Mouse (Mus musculus) forebrain, embryonic 15.5 days (tissue): ENCODE results near the gene Cavin2. TPM values are rescaled to one million over a fixed set of nuclear protein-coding genes. Genes with fewer than 3 reads are reported as not detected.
A peak's percentile ranks its signal among the peaks of the same experiment; 100 is the strongest.

ENCODE experiments used
- ATAC-seq: fragments of 200-750 bp; cut with Nextera tagmentation; replicated peaks from 2 replicates; pipeline ENCODE4 v1.8.0; 2017; ENCODE audit warnings: mild to moderate bottlenecking, moderate TSS enrichment, moderate library complexity
- H3K27ac ChIP-seq: fragments of 300-500 bp; sonication (generic); replicated peaks from 2 replicates; pipeline ENCODE4 v1.5.1; 2015; ENCODE audit warnings: mild to moderate bottlenecking, inconsistent platforms
- H3K27me3 ChIP-seq: fragments of 300-500 bp; sonication (generic); 2 replicates; pipeline ENCODE4 v1.6.1; 2015; ENCODE audit warnings: inconsistent platforms
- H3K36me3 ChIP-seq: fragments of 300-500 bp; sonication (generic); 2 replicates; pipeline ENCODE4 v1.6.1; 2015; ENCODE audit warnings: mild to moderate bottlenecking, inconsistent platforms
- H3K4me1 ChIP-seq: fragments of 300-500 bp; sonication (generic); 2 replicates; pipeline ENCODE4 v1.6.1; 2015; ENCODE audit warnings: inconsistent platforms
- H3K4me2 ChIP-seq: fragments of 300-500 bp; sonication (generic); replicated peaks from 2 replicates; pipeline ENCODE4 v1.6.1; 2015; ENCODE audit warnings: mild to moderate bottlenecking, inconsistent platforms
- H3K4me3 ChIP-seq: fragments of 300-500 bp; sonication (generic); 2 replicates; pipeline ENCODE4 v1.5.1; 2015; ENCODE audit warnings: mild to moderate bottlenecking, inconsistent platforms
- H3K9ac ChIP-seq: fragments of 300-500 bp; sonication (generic); replicated peaks from 2 replicates; pipeline ENCODE4 v1.6.1; 2015; ENCODE audit warnings: mild to moderate bottlenecking, inconsistent platforms
- H3K9me3 ChIP-seq: fragments of 300-500 bp; sonication (generic); 2 replicates; pipeline ENCODE4 v1.6.1; 2016; ENCODE audit warnings: inconsistent platforms
- WGBS: fragments of 180-500 bp; shearing (Covaris S2); methylation state at CpG from one replicate; pipeline ENCODE4 v1.1.7; 2015; ENCODE audit warnings: mixed read lengths; 5-methylcytosine and 5-hydroxymethylcytosine counted together
- polyA plus RNA-seq: library from polyadenylated mRNA; unstranded; fragments of >200 nt; fragmentation: Nextera tagmentation; extraction: Ambion mirVana; gene quantifications from 2 replicates; pipeline ENCODE4 v1.2.1, GENCODE M21; 2015

Cavin2 gene
- polyA plus RNA-seq, 1 experiment from 2014 or later, result 5.8 TPM

DNA sequence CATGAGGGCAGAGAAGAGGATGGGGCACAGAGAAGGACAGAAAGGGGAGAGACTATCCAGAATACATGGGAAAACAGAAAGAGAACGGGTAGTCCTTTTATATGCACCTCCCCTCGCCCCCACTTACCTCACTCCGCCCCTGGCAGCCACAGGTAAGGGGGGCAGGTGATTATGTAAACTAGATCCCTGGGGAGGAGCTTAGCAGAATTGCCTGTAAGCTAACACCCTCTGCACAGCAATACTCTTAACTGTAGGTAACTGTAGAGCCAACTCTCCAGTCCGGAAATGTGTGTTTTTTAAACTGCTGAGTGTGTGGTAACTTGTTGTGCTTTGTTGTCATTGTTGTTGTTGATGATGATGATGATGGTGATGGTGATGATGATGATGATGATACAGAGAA is 17.1 kb upstream of the Cavin2 start:
- no peaks in the 10 kb centered on the region for H3K9me3 ChIP-seq
- no peak overlapping the region for H3K4me2 ChIP-seq
- no peak overlapping the region for H3K27ac ChIP-seq
- WGBS, result 55% methylated on average over 4 of the region's 4 CpGs
- no peak overlapping the region for H3K4me3 ChIP-seq
- no peak for ATAC-seq
- H3K27me3 ChIP-seq, result peaks cover 3% of the 10 kb centered on the region; the same call in 1 of the 2 replicates
- no peak overlapping the region for H3K9ac ChIP-seq
- peaks cover 8% of the 10 kb centered on the region; the same call in 1 of the 2 replicates for H3K4me1 ChIP-seq
- H3K36me3 ChIP-seq, result no peaks in the 10 kb centered on the region

DNA sequence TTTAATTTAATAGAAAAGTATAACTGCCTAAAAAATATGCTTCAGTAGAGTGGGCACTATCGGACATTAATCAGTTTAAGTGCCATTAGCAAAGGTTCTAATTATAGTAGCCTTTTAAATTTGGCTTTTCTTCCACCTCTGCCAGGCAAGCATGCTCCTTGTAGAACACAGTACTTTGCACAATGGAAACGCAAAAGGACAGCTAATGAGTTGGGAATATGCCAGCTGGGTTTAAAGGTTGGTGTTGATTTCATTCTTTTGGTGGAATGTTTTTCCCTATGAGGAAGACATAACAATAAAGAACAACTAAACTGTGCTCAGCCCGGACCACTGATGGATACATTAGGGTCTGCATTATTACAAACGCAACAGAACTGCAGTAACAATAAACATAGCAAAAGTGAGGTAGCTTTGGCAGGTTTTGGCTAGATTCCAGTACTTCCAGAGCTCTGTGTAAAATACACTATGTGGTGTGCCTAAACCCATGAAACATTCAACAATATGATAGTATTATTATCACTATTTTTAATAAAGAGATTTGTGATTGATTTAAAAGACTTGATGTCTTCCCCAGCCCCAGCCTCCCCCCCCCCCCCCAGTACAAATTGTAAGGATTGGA is 16.2 kb upstream of the Cavin2 start:
- no peak overlapping the region for H3K9ac ChIP-seq
- whole genome bisulfite sequencing, result 17% methylated on average over 4 of the region's 4 CpGs
- no peak for ATAC-seq

DNA sequence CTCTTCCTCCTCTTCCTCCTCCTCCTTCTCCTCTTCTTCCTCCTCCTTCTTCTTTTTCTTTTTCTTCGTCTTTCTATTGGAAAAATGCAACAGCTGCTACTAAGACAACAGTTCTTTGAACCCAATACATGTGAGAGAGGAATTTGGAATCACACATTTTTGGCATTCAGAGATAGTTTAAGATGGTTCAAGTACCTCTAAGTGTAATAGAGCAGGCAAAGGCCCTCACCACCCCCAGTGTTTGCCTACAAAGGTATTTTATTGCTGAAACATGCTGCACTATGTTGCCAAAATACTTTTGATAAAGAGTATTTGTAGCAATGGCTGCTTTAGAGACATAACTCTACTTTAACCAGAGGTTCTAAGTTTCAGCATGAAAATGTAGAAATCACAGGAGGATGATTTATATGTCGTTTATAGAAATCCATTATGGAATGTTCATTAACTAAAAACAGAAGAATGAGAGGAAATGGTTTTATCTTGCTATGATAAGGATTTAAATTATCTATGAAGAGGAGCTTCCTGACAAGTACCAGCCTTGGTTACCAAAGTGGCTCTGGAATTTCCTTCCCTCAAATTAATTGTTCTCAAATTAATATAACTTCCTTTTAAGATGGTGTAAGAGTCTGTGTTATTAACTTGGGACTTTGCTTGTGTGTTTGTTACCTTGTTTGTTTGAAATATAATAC is 10.9 kb upstream of the Cavin2 start:
- Histone ChIP-seq H3K4me1 (no peaks in the 10 kb centered on the region), H3K4me3 (no peak overlapping the region), H3K36me3 (no peaks in the 10 kb centered on the region), H3K27ac (no peak overlapping the region), H3K9me3 (no peaks in the 10 kb centered on the region), H3K27me3 (peaks cover 3% of the 10 kb centered on the region; the same call in 1 of the 2 replicates), H3K4me2 (no peak overlapping the region), H3K9ac (no peak overlapping the region)
- WGBS, result 76% methylated on average over 2 of the region's 2 CpGs
- no peak for ATAC-seq

More for the DNA sequence above, 16.2 kb upstream of the Cavin2 start:
- Histone ChIP-seq H3K4me3 (no peak overlapping the region), H3K27ac (no peak overlapping the region), H3K4me1 (no peaks in the 10 kb centered on the region), H3K9me3 (no peaks in the 10 kb centered on the region), H3K36me3 (no peaks in the 10 kb centered on the region), H3K4me2 (no peak overlapping the region), H3K27me3 (peaks cover 3% of the 10 kb centered on the region; the same call in 1 of the 2 replicates)

DNA sequence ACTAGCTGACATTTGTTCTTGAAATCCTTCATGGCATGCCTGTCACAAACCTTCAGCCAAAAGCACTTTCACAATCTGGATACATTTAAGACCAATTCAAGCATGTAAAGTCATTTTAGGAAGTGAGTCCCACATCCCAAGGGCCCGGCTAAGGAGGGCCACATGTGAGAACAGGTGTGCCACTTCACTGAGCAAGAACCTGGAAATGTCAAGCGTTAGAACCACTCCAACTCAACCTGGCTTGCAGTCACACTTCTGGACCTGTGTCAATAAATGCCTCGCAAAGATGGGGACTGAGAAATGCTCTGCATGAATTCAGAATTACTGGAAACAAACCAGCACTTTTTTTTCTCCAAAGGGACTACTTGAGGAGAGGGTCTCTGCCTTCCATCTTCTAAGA is 725 bp upstream of the Cavin2 start:
- WGBS, result 82% methylated on average over 3 of the region's 3 CpGs
- no peak overlapping the region for H3K4me2 ChIP-seq

DNA sequence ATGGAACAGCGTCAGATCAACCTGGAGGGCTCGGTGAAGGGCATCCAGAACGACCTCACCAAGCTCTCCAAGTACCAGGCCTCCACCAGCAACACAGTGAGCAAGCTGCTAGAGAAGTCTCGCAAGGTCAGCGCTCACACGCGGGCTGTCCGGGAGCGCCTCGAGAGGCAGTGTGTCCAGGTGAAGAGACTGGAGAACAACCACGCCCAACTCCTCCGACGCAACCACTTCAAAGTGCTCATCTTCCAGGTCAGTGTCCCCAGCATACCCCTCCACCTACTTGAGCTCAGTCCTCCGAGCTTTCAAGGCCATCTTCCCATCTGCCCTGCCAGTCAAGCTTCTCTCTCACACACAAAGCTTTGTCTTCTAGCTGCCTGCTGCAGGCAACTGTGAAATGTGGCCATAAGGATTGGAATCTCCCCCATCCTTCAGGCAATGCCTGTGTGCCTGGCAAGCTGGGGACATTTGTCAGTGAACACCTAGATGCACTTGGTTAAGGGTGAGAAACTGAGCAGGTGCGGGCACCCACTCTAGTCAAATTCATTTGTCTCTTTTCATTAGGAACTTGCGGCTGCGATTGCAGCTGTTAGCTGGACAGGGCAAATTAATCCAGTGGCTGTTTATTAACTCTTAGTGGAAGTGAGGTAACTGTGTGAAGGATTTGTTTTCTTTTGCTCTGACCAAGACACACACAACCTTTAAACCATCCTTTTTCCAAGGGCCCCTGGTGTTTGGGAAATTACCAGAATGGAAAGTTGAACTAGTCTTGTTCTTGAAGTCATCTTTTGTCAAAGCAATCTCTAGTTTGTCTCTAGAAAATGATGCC is 907 bp downstream of the Cavin2 start:
- H3K9me3 ChIP-seq, result no peaks in the 10 kb centered on the region
- peaks cover 6% of the 10 kb centered on the region; the same call in 1 of the 2 replicates for H3K4me1 ChIP-seq
- no peaks in the 10 kb centered on the region for H3K27me3 ChIP-seq
- 81% methylated on average over 17 of the region's 17 CpGs for WGBS
- no peak for ATAC-seq
- no peak overlapping the region for H3K9ac ChIP-seq
- H3K4me2 ChIP-seq, result no peak overlapping the region
- no peak overlapping the region for H3K4me3 ChIP-seq
- no peaks in the 10 kb centered on the region for H3K36me3 ChIP-seq
- no peak overlapping the region for H3K27ac ChIP-seq

More for the DNA sequence above, 725 bp upstream of the Cavin2 start:
- H3K4me1 ChIP-seq, result peaks cover 6% of the 10 kb centered on the region; the same call in 1 of the 2 replicates
- H3K27ac ChIP-seq, result no peak overlapping the region
- H3K36me3 ChIP-seq, result no peaks in the 10 kb centered on the region
- no peak for ATAC-seq
- no peaks in the 10 kb centered on the region for H3K9me3 ChIP-seq
- H3K27me3 ChIP-seq, result no peaks in the 10 kb centered on the region
- H3K9ac ChIP-seq, result no peak overlapping the region
- no peak overlapping the region for H3K4me3 ChIP-seq

DNA sequence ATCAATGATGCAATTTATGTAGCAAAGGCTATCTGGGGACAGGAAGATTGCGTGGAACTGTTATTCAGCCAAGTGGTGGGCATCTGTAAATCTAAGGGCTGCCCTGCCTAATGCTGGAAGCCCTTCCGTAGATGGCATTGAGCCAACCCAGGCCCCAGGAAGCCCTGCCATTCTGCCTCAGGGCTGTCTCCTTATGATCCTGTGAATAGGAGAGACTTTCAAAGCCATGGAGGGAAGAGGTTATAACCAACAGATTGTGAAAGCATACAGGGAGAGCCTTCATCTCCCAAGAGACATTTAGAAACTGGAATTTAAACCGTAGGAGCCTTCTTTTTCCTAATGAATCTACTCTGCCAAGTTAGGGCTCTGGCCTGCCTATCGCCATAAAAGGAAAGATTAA is 1.7 kb downstream of the Cavin2 start:
- Histone ChIP-seq H3K9me3 (no peaks in the 10 kb centered on the region), H3K4me1 (peaks cover 6% of the 10 kb centered on the region; the same call in 1 of the 2 replicates), H3K9ac (no peak overlapping the region), H3K27ac (no peak overlapping the region), H3K4me2 (no peak overlapping the region), H3K27me3 (no peaks in the 10 kb centered on the region), H3K4me3 (no peak overlapping the region), H3K36me3 (no peaks in the 10 kb centered on the region)
- ATAC-seq, result 0 out of 2 replicates have a peak, but pooled peaks have one; percentile 46
- WGBS, result 41% methylated on average over 4 of the region's 4 CpGs

DNA sequence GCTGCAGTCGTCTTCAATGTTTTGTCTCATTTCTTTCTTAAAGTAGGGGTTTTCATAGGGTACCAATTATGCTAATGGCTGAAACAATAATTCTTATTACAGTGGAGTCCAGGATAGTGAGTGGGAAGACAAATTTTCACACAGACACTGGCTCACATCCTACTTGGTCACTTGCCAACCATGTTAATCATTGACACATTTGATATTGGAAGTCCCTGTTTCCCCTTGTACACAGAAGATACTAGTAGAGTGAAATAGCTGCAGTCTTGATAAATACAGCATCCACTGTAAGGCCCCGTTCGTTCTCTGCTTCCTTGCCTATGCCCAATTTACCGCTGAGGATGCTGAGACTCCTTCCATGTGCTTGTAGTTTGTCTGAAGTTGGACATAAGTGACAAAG is 3.4 kb downstream of the Cavin2 start:
- H3K27ac ChIP-seq, result no peak overlapping the region
- 84% methylated on average over 4 of the region's 4 CpGs for WGBS
- H3K4me3 ChIP-seq, result no peak overlapping the region
- peaks cover 6% of the 10 kb centered on the region; the same call in 1 of the 2 replicates for H3K4me1 ChIP-seq
- no peak for ATAC-seq
- no peak overlapping the region for H3K9ac ChIP-seq
- no peak overlapping the region for H3K4me2 ChIP-seq
- no peaks in the 10 kb centered on the region for H3K27me3 ChIP-seq
- H3K9me3 ChIP-seq, result no peaks in the 10 kb centered on the region
- H3K36me3 ChIP-seq, result no peaks in the 10 kb centered on the region

DNA sequence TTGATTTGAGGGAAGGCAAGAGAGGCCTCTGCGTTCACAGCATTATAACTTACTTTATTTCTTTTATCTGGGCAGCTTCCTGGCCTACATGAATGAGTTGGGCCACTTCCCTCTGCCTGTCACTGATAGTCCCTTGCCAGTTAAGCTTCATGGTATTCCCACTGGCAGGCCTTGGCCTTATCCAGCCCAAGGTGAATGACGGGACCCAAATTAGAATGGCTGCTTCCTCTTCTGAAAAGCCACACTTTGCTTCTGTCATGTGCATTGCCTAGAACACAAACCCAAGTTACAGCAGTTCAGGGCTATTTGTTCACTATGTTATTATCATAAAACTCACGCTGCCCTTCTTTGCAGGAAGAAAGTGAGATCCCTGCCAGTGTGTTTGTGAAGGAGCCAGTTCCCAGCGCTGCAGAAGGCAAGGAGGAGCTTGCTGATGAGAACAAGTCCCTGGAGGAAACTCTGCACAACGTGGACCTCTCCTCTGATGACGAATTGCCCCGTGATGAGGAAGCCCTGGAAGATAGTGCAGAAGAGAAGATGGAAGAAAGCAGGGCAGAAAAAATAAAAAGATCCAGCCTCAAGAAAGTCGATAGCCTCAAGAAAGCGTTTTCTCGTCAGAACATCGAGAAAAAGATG is 11.5 kb downstream of the Cavin2 start:
- Histone ChIP-seq H3K27ac (no peak overlapping the region), H3K27me3 (no peaks in the 10 kb centered on the region), H3K36me3 (no peaks in the 10 kb centered on the region), H3K4me3 (no peak overlapping the region), H3K9ac (no peak overlapping the region), H3K4me1 (no peaks in the 10 kb centered on the region), H3K9me3 (no peaks in the 10 kb centered on the region), H3K4me2 (no peak overlapping the region)
- WGBS, result 87% methylated on average over 11 of the region's 11 CpGs
- no peak for ATAC-seq

DNA sequence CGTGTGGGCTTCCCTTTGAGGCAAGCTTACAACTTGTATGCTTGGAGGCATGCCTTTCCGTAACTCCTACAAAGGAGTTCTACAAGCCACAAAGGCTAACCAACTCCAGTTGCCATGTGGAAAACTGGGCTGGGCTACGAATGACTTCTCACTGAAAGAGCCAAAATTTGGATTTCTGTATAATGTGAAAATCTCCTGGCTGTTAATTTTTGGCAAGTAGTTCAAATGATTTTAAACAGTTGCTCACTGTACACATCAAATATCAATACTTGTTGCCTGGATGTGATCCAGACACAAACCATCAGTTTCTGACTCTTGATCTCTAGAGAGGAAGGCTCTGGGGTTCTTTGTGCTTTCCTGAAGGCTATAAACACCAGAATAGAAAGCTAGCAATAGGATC is 18.1 kb downstream of the Cavin2 start:
- Histone ChIP-seq H3K27me3 (no peaks in the 10 kb centered on the region), H3K36me3 (no peaks in the 10 kb centered on the region), H3K4me1 (no peaks in the 10 kb centered on the region), H3K9me3 (no peaks in the 10 kb centered on the region), H3K4me2 (no peak overlapping the region), H3K27ac (no peak overlapping the region), H3K9ac (no peak overlapping the region), H3K4me3 (no peak overlapping the region)
- WGBS, result 83% methylated on average over 3 of the region's 3 CpGs
- ATAC-seq, result no peak

DNA sequence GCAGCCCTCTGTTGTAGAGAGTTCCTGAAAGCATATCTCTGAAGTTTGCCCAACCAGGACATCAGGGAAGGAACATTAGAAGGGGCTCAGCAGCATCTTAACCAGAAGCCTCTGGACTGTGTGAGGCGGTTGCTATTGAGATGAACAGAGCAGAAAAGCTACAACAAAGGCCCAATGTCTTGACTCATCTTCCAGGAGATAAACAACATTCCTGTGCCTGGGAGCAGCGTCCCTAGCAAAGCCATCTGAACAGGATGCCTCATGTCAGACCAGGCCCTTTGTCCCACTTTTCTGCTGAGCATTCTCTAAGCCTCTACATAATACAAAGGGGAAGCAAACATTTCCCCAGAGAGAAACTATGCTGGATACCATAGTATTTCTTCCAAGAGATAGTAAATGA is 26.6 kb downstream of the Cavin2 start:
- Histone ChIP-seq H3K9ac (no peak overlapping the region), H3K4me2 (no peak overlapping the region), H3K36me3 (no peaks in the 10 kb centered on the region), H3K27ac (no peak overlapping the region), H3K4me1 (no peaks in the 10 kb centered on the region), H3K27me3 (no peaks in the 10 kb centered on the region), H3K9me3 (no peaks in the 10 kb centered on the region), H3K4me3 (no peak overlapping the region)
- WGBS, result 55% methylated on average over 2 of the region's 2 CpGs
- ATAC-seq, result no peak

DNA sequence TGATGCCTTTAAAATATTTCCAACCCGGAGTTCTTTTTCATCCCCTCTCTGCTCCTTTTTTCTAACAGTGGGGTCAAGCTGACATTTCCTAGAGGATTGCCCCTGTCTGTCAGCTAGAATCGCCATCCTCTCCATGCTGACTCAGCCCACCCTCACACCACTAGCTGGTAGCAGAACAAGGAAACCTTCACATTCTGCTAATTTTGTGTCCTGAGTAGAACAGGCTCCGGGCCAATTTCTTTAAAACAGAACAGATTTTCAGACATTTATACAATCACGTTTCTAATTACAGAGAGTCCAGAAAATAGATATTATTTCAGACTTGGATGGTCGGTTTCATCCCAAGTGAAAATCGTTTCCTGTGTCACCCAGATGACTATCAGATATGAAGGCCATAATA is 34.6 kb downstream of the Cavin2 start:
- 71% methylated on average over 6 of the region's 6 CpGs for WGBS
- no peaks in the 10 kb centered on the region for H3K9me3 ChIP-seq
- no peak overlapping the region for H3K9ac ChIP-seq
- no peak overlapping the region for H3K27ac ChIP-seq
- H3K27me3 ChIP-seq, result no peaks in the 10 kb centered on the region
- no peaks in the 10 kb centered on the region for H3K4me1 ChIP-seq
- H3K4me2 ChIP-seq, result no peak overlapping the region
- no peaks in the 10 kb centered on the region for H3K36me3 ChIP-seq
- H3K4me3 ChIP-seq, result no peak overlapping the region
- no peak for ATAC-seq

DNA sequence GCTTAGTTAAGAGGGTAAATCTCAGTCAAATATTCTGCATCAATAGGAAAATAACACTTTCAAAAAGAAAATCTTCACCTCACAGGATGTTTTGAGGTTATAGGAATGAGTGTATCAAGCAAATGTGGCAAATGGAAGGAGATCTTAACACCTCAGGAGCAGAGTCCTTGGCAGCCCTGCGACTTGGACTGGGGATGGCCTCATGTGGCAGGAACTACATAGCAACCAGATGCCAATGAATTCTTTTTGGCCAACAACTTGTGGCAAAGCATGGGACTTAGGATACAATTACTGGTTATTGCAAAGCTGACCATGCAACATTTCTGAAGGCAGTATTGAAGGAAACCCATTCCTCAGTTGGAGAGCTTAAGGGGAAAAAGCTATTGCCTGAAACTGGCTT is 39.6 kb downstream of the Cavin2 start:
- Histone ChIP-seq H3K4me1 (peaks cover 4% of the 10 kb centered on the region; the same call in 1 of the 2 replicates), H3K36me3 (no peaks in the 10 kb centered on the region), H3K9me3 (no peaks in the 10 kb centered on the region), H3K4me3 (no peak overlapping the region), H3K9ac (no peak overlapping the region), H3K27ac (no peak overlapping the region), H3K27me3 (no peaks in the 10 kb centered on the region), H3K4me2 (no peak overlapping the region)
- no peak for ATAC-seq
- WGBS, result 93% methylated on average over 1 of the region's 1 CpGs
